Mouse (Mus musculus): Measurements from ENCODE around the gene Pet2. TPM values are rescaled to one million over a fixed set of nuclear protein-coding genes. Genes with fewer than 3 reads are reported as not detected.

Pet2 gene
- polyA plus RNA-seq (2014; fragmentation: Nextera tagmentation; extraction: Ambion mirVana), result not detected in 2 replicates

DNA sequence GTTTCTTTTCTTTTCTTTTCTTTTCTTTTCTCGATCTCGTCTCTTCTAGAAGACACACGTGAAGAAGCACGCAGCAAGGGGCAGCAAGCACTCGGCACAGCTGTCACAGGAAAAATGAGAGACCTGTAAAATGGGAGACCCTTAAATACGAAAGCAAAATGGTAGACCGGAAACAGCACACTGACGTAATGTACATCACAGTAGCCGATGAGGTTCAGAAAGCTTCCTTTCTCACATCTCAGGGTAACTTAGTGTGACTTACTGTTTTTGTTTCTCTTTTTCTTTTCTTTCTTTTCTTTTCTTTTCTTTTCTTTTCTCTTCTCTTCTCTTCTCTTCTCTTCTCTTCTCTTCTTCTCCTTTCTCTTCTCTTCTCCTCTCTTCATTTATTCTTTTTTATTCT, at the start of gene Pet2:
Gene Pet2, minus strand, starts transcription at position 101 of the 400 bp plus-strand sequence.
- 93% methylated on average over 9 of the region's 9 CpGs for WGBS
- Histone ChIP-seq H3K9ac (ENCODE audit: low read depth, low read length) (no peak within 1 kb of the TSS), H3K9me3 (ENCODE audit: control insufficient read depth, low read length) (no peaks in the 10 kb centered on the region), H3K4me1 (ENCODE audit: control insufficient read depth, insufficient read depth, low read length) (no peaks in the 10 kb centered on the region), H3K4me2 (replicated peaks; ENCODE audit: low read depth, low read length) (no peak within 1 kb of the TSS), H3K27ac (ENCODE audit: low read depth, low read length) (no peak within 1 kb of the TSS), H3K27me3 (ENCODE audit: control insufficient read depth, insufficient read depth, low read length) (no peaks in the 10 kb centered on the region), H3K36me3 (ENCODE audit: control insufficient read depth, insufficient read depth, low read length) (no peaks in the 10 kb centered on the region), H3K4me3 (ENCODE audit: low read length) (no peak within 1 kb of the TSS)
- no peak for ATAC-seq (ENCODE audit: low FRiP score, low TSS enrichment)

Measured in kidney, embryonic 14.5 days (tissue).